Mouse (Mus musculus) spleen, adult 2 months (tissue): ENCODE measurements around the gene Dnal1.

Source experiments
- CTCF ChIP-seq: fragments of 200-500 bp; IDR thresholded peaks from 2 replicates; pipeline ENCODE4 v1.5.1; 2011; ENCODE audit warnings: mild to moderate bottlenecking, inconsistent platforms; ENCODE audit not compliant: insufficient read depth, insufficient read length, insufficient replicate concordance; ENCODE audit errors: extremely low read depth
- POLR2A ChIP-seq: fragments of 200-500 bp; IDR thresholded peaks from 2 replicates; pipeline ENCODE4 v1.6.1; 2011; ENCODE audit warnings: low read depth, low read length, inconsistent platforms

- no peak for TF ChIP-seq POLR2A
- TF ChIP-seq CTCF = no peak
Measured at GRCm38 (mm10) chr12:84174871-84175270, 60.7 kb downstream of the Dnal1 start.
